Mouse (Mus musculus) kidney, postnatal 0 days (tissue): Measurements from ENCODE around the gene Rsad1. TPM values are rescaled to one million over a fixed set of nuclear protein-coding genes. Genes with fewer than 3 reads are reported as not detected.

Source experiments
- ATAC-seq: fragments of 200-750 bp; cut with Nextera tagmentation; replicated peaks from 2 replicates; pipeline ENCODE4 v1.8.0; 2017; ENCODE audit warnings: low read depth, moderate number of reproducible peaks, moderate TSS enrichment, moderate library complexity; ENCODE audit not compliant: low FRiP score
- DNase-seq: peaks from one replicate; pipeline ENCODE4 v3.0.0-alpha.2; 2016; ENCODE audit warnings: low spot score
- H3K27ac ChIP-seq: fragments of 300-500 bp; sonication (generic); 2 replicates; pipeline ENCODE4 v1.5.1; 2014; ENCODE audit warnings: mild to moderate bottlenecking
- H3K27me3 ChIP-seq: fragments of 300-500 bp; sonication (generic); 2 replicates; pipeline ENCODE4 v1.6.1; 2014; ENCODE audit warnings: low read length, mixed read lengths; ENCODE audit not compliant: insufficient read depth
- H3K36me3 ChIP-seq: fragments of 300-500 bp; sonication (generic); 2 replicates; pipeline ENCODE4 v1.6.1; 2014; ENCODE audit warnings: low read length, mixed read lengths; ENCODE audit not compliant: insufficient read depth
- H3K4me1 ChIP-seq: fragments of 300-500 bp; sonication (generic); replicated peaks from 2 replicates; pipeline ENCODE4 v1.6.1; 2014; ENCODE audit warnings: antibody characterized with exemption, low read length, mixed read lengths; ENCODE audit not compliant: insufficient read depth
- H3K4me2 ChIP-seq: fragments of 300-500 bp; sonication (generic); 2 replicates; pipeline ENCODE4 v1.6.1; 2014; ENCODE audit warnings: mild to moderate bottlenecking, low read length, moderate library complexity, mixed read lengths
- H3K4me3 ChIP-seq: fragments of 300-500 bp; sonication (generic); replicated peaks from 2 replicates; pipeline ENCODE4 v1.5.1; 2014; ENCODE audit warnings: low read depth, low read length
- H3K9ac ChIP-seq: fragments of 300-500 bp; sonication (generic); 2 replicates; pipeline ENCODE4 v1.6.1; 2014; ENCODE audit warnings: low read depth, low read length
- H3K9me3 ChIP-seq: fragments of 300-500 bp; sonication (generic); replicated peaks from 2 replicates; pipeline ENCODE4 v1.6.1; 2016; ENCODE audit warnings: low read length, inconsistent platforms, mixed read lengths
- CTCF ChIP-seq: IDR thresholded peaks from 2 replicates; pipeline ENCODE4 v1.5.1; 2016; ENCODE audit warnings: antibody characterized with exemption, low read depth, mild to moderate bottlenecking, moderate library complexity
- WGBS: fragments of 180-500 bp; shearing (Covaris S2); extraction: QIAGEN DNeasy Blood & Tissue Kit; methylation state at CpG from one replicate; pipeline ENCODE4 v1.1.7; 2014; 5-methylcytosine and 5-hydroxymethylcytosine counted together
- polyA plus RNA-seq: library from polyadenylated mRNA; unstranded; fragments of >200 nt; fragmentation: Nextera tagmentation; extraction: Ambion mirVana; gene quantifications from 2 replicates; pipeline ENCODE4 v1.2.1, GENCODE M21; 2015

Rsad1 gene
- polyA plus RNA-seq, 1 experiment from 2014 or later: 4.0 TPM

DNA sequence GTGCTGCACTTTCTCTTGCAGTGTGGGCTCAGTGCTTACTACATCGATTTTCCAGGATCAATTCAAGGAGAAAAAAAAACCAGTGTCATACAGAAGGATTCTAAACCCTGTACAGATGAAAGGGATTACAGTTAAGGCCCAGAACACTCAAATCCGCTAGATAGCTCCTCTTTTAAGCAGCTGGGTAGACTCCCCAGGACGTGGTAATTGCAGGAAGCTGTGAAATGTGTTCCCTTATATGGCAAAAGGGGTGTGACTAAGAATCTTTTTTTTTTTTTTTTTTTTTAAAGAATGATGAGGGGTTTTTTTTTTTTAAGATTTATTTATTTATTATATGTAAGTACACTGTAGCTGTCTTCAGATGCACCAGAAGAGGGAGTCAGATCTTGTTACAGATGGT is 20.2 kb downstream of the Rsad1 start:
- no peak for TF ChIP-seq CTCF
- peak; percentile 51 for DNase-seq
- Histone ChIP-seq H3K4me2 (no peak overlapping the region), H3K36me3 (no peaks in the 10 kb centered on the region), H3K27me3 (no peaks in the 10 kb centered on the region), H3K4me3 (no peak overlapping the region), H3K9me3 (no peaks in the 10 kb centered on the region), H3K9ac (no peak overlapping the region), H3K27ac (no peak overlapping the region), H3K4me1 (no peaks in the 10 kb centered on the region)
- ATAC-seq: no peak
- 52% methylated on average over 3 of the region's 3 CpGs for WGBS

DNA sequence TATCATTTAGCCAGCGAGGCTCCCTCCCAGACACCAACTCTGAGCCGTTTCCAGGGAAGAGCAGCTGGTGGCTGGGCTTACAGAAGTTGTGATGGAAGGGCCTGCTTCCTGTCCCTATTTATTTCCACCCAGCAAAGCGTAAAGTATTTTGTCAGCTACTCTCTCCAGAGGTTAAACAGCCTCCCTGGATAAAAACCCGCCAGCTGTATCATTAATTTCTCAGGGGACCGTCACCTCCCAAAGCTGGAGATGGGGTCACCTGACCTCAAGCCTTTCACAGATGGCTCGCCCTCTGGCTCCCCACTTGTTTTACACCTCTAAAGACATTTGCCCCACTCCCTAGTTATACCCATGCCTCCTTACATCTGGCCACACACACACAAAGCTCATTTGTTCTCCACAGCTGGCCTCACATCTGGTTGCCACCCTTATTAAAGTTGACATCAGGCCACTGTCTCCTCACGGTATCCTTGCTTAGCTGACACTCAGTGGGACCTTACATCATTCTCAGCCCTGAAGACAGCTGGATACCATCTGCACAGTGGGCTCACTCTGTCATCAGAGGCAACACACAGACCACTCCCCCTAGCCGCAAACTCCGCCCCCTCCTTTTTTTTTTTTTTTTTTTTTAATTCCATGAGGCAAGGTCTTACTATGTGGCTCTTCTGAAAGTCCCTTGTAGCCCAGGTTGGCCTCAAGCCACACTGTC is 22.7 kb downstream of the Rsad1 start:
- DNase-seq (peak; percentile 81), ATAC-seq (peak; percentile 79)
- no peaks in the 10 kb centered on the region for H3K36me3 ChIP-seq
- H3K27me3 ChIP-seq: no peaks in the 10 kb centered on the region
- H3K4me1 ChIP-seq: peaks cover 10% of the 10 kb centered on the region; the same call in 1 of the 2 replicates
- H3K4me2 ChIP-seq: no peak overlapping the region
- no peak overlapping the region for H3K9ac ChIP-seq
- H3K9me3 ChIP-seq: no peaks in the 10 kb centered on the region
- 33% methylated on average over 9 of the region's 9 CpGs for WGBS
- TF ChIP-seq CTCF: no peak
- peak overlapping the region; percentile 40 for H3K27ac ChIP-seq
- no peak overlapping the region for H3K4me3 ChIP-seq

DNA sequence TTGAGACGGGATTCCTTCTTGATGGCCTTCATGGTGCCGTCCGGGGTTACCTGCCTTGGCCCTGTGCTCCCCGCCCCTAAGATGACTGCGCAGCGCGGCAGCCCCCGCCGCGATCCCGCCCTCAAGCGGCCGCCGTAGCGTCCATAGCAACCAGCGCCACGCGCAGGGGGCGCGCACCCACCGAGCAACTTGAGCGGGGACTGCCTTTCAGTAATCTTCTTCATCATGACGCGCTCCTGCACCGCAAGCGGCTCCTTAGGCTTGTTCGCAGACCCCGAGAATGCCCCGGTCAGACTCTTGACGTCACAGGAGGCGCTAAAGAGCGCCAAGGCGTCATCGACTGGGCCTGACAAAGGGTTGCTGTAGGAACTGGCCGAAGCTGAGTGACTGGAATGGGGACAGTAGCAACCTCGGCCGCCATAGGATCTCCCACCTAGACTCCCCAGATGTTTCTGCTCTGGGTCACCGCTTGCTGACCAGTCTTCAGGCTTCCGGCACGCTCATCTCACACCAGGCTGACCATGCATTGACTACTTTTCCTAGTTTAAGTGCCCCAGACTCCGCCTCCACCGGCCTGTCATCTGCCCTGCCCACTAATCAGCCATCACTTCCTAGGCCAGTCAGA is 27.7 kb downstream of the Rsad1 start, which contains the start of gene Mycbpap:
TSS of gene Mycbpap (minus strand) at position 524 of the 625 bp plus-strand sequence.
- TF ChIP-seq CTCF: peak; percentile 27; the same call in 1 of the 2 replicates
- H3K9ac ChIP-seq: peak within 1 kb of the TSS; percentile 62
- no peaks in the 10 kb centered on the region for H3K9me3 ChIP-seq
- peak within 1 kb of the TSS; percentile 76 for H3K27ac ChIP-seq
- H3K27me3 ChIP-seq: no peaks in the 10 kb centered on the region
- peak within 1 kb of the TSS; percentile 91 for H3K4me2 ChIP-seq
- under 1% methylated on average over 42 of the region's 42 CpGs for WGBS
- no peaks in the 10 kb centered on the region for H3K36me3 ChIP-seq
- peak within 1 kb of the TSS; percentile 45 for H3K4me3 ChIP-seq
- ATAC-seq (peak; percentile 55), DNase-seq (peak; percentile 80)
- H3K4me1 ChIP-seq: peaks cover 22% of the 10 kb centered on the region

DNA sequence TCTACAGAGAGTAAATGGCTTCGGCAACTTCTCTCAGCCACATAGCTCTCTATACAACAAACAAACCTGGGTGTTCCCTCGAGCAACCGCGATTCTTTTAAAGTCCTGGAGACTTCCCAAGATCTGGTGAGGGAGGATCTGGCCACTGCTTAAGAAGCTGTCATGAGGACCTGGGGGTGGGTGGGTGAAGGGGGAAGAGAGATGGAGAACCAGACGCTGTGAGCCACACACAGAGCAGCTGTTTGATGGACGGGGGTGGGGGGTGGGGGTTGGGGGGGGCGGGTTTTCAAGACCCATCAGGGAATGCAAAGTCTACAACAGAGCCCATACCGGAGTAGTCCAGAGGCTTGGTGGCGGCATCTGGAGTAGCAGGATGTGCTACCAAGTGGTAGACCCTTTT is 35.6 kb downstream of the Rsad1 start:
- H3K9me3 ChIP-seq: no peaks in the 10 kb centered on the region
- no peak overlapping the region for H3K4me2 ChIP-seq
- H3K27ac ChIP-seq: no peak overlapping the region
- H3K9ac ChIP-seq: no peak overlapping the region
- H3K4me3 ChIP-seq: no peak overlapping the region
- ATAC-seq: no peak
- H3K27me3 ChIP-seq: no peaks in the 10 kb centered on the region
- H3K4me1 ChIP-seq: peaks cover 5% of the 10 kb centered on the region; the same call in 1 of the 2 replicates
- no peaks in the 10 kb centered on the region for H3K36me3 ChIP-seq
- TF ChIP-seq CTCF: no peak
- WGBS: 46% methylated on average over 9 of the region's 9 CpGs
- DNase-seq: peak; percentile 46

DNA sequence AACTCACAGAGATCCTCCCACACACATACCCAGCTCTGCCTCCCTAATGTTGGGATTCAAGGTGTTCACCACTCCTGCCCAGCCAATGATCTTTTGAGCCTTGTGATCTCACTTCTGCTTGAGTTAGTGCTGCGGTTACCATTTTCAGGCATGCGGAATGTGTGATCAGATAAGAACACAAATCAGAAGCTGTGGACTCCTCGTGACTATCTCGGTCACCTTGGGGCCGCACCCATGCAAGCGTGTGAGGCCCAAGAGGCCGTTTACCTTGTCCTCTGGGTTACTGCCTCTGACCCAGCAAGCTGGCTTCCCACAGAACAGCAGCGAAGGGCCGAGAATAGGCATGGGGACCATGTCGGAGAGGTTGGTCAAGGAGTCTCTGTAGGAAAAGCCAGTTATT is 40.1 kb downstream of the Rsad1 start:
- 75% methylated on average over 10 of the region's 10 CpGs for WGBS
- Histone ChIP-seq H3K4me3 (no peak overlapping the region), H3K4me1 (peaks cover 5% of the 10 kb centered on the region; the same call in 1 of the 2 replicates), H3K9ac (no peak overlapping the region), H3K36me3 (no peaks in the 10 kb centered on the region), H3K9me3 (no peaks in the 10 kb centered on the region), H3K27me3 (no peaks in the 10 kb centered on the region), H3K4me2 (no peak overlapping the region), H3K27ac (peak overlapping the region; percentile 75)
- ATAC-seq (no peak; the same call in 1 of the 2 replicates), DNase-seq (no peak)
- TF ChIP-seq CTCF: no peak

DNA sequence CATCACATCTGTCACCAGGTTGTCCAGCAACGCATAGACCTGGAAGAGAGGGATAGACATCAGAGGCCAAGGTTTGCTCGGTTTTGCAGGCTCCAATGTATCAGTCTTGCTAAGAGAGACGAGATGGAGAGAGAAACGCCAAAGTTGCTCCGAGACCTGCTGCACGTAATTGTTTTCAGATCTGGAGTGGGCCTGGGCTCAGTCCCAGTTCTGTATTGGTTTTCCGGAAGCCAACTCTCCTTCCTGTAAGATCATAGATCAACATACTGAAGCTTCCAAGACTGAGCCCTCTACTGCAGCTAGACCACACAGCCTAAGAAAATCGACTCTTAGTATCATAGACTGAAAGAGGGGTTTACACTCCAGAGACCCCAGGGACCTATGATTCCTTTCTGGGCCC is 47.6 kb downstream of the Rsad1 start:
- no peak overlapping the region for H3K4me3 ChIP-seq
- no peaks in the 10 kb centered on the region for H3K36me3 ChIP-seq
- peaks cover 8% of the 10 kb centered on the region; the same call in 1 of the 2 replicates for H3K4me1 ChIP-seq
- DNase-seq: peak; percentile 22
- H3K27me3 ChIP-seq: no peaks in the 10 kb centered on the region
- H3K9me3 ChIP-seq: no peaks in the 10 kb centered on the region
- no peak for ATAC-seq
- TF ChIP-seq CTCF: no peak
- H3K9ac ChIP-seq: no peak overlapping the region
- H3K4me2 ChIP-seq: no peak overlapping the region
- 81% methylated on average over 8 of the region's 8 CpGs for WGBS
- no peak overlapping the region for H3K27ac ChIP-seq
